Mouse (Mus musculus): ENCODE data around the gene Cdkl1.
A peak's percentile ranks its signal among the peaks of the same experiment; 100 is the strongest.

Cdkl1 gene

GRCm38 (mm10) chr12:69781935-69782650, 9.0 kb downstream of the Cdkl1 start:
- DNase-seq: peak; percentile 88

GRCm38 (mm10) chr12:69781480-69781879, 9.6 kb downstream of the Cdkl1 start:
- no peak for DNase-seq

DNA sequence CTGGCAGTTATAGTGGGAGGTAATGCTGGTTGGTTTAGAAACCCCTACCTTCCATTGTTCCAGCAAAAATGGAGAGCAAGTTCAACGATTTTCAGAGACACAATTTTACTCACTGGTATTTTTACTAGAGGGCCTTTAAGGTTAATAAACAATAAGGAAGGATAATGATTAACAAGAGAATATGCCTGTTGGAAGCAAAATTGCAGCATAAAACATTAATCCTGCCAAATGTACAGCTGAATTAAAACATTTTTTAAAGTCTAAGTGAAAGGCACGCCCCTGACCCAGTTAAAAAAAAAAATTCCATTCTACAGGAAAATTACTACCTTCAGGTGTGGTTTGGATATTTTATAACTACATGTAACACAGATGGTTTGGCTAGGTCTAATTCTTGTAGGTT, 13.1 kb downstream of the Cdkl1 start:
- DNase-seq: no peak

GRCm38 (mm10) chr12:69777341-69777730, 13.7 kb downstream of the Cdkl1 start:
- DNase-seq: no peak

DNA sequence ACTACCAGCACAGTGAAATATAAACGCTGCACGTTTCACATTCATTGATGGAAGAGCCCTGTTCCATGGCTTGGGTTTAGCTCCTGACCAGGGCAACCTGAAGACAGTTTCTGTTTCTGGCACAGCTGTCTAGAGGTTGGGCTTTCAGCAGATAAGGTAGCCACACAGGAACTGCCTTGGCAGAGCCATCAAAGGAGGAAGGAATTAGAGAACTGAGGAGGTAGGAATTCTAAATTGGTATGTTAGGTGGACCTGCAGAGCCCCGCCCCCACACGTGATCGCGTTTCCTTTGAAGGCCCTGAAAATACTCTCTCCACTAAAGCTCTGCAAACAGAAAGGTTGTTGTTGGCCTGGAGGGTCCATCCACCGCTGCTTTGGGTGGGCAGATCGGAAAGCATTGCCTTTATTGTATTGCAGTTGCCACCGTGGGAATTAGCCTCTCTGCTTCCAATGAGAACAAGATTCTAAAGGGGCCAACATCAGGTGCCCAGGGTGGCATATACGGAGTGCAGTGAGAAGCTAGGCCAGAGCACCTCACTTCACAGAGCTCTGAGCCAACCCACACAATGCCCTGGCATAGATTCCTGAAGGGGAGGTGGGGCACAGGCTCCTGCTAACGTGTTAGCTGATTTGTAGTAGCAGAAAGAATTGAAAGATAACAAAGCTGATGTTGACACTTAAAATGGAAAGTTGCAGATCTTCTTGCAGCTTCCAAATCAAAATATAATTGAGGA, 14.3 kb downstream of the Cdkl1 start:
- peak; percentile 72 for DNase-seq

DNA sequence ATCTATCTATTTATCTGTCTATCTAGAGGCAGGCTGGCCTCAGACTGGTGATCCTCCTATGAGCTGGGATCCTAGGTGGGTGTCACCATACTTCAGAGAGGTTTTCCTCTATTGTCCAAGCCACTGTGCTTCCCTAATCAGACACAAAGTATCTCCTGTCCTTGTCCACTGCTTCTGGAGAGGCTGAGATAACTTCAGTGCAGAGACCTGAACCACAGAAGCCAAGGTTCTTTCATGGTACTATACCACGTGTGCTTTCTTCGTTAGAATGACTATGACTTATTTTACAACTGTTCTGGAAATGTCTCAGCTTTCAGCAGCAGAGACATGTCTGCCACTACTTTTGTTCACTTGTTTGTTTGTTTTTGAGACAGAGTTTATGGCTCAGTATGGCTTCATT, 22.2 kb downstream of the Cdkl1 start:
- DNase-seq: no peak

GRCm38 (mm10) chr12:69767476-69768258, 23.4 kb downstream of the Cdkl1 start:
- no peak for DNase-seq

- DNase-seq: peak; percentile 67
Observed at GRCm38 (mm10) chr12:69766185-69766904, 24.7 kb downstream of the Cdkl1 start.

DNA sequence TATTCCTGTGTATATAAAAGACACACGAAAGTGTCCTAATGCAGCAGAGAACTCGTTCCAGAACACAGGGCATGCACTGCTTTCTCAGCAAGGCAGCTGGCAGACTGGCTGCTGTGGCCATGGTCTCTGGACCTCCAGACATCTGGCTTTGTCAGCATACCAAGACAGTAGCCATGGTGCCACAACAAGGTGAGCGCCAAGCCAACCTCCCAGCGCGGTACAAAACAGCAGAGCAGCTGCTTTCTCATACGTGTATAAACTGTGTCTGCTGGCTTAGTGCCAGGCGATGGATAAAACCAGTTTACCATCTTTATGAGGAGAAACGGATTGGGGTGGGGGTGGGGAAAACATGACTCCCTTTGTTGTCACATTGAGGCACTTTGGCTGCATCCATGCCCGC, 25.5 kb downstream of the Cdkl1 start:
- DNase-seq: no peak

- DNase-seq: no peak
Observed at GRCm38 (mm10) chr12:69761603-69762002, 29.5 kb downstream of the Cdkl1 start.

DNA sequence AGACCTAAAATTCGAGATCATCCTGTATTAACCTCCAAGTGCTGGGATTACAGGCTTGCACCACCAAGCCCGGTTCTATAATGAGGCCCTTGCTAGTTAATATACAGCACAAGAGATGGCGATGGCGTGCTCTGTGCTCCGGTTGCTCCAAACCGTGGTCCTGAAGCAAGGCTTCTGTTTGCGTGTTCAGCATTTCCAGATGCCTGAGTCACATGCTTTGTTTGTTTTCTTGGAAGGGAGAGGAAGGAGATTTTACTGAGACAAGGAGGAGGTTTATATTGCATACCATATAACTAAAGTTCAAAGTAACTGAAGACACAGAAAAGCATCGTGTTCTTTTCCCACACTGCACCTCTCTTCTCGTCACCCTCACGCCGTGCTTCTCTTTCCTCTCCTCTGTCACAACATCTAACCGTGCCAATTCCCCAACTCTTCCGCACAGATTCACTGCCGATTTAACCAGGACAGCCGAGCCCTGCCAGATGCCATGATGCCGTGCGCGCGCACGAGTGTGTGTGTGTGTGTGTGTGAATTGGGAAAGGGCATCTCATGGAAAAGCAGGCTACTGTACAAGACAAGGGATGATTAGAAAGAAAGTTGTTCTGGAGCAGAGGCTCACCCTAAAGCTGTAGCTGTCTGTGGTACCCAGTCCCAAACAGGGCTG, 30.2 kb downstream of the Cdkl1 start:
- DNase-seq: no peak

DNA sequence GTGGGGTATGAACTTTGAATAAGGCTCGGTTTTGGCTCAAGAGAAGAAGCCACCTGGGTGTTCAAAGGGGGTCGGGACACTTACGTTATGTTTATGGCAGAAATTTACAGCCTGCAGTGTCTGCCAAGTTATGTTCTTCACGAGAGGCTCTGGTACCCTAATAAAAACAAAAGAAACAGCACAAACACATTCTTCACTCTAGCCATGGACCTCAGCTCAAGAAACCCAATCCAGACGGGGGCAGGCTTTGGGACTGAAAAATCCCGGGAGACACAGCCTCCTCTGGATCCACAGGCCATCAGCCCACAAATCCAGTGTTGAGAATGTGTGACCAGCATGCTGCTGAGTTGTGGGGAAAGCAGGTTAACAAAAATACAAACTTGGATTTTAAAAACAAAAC, 31.1 kb downstream of the Cdkl1 start:
- DNase-seq: no peak

GRCm38 (mm10) chr12:69759267-69759885, 31.7 kb downstream of the Cdkl1 start:
- no peak for DNase-seq

GRCm38 (mm10) chr12:69758221-69759185, 32.6 kb downstream of the Cdkl1 start:
- DNase-seq: peak; percentile 52

- DNase-seq: peak; percentile 83
Observed at GRCm38 (mm10) chr12:69757418-69758141, 33.5 kb downstream of the Cdkl1 start.

DNA sequence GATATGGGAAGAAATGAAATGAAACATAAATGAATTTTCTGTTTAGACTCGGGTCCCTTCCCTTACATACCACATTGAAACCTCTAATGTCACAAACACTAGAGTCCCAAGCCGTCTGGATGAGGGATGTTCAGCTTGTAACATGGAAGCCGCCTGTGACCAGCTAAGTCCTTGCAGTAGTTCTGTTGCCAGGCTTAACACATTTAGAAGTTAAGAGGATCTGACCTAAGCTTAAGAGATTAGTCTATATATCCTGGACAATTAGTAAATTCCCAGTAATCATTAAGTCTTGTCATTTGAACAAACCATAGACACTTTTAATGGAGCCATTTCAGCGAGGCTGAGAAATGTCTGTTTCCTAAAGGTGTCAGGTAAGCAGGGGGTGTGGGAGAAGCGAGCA, 35.1 kb downstream of the Cdkl1 start:
- no peak for DNase-seq

GRCm38 (mm10) chr12:69753936-69754335, 37.1 kb downstream of the Cdkl1 start:
- DNase-seq: no peak

GRCm38 (mm10) chr12:69751864-69752341, 39.2 kb downstream of the Cdkl1 start:
- peak; percentile 34 for DNase-seq

GRCm38 (mm10) chr12:69744138-69744537, 46.9 kb downstream of the Cdkl1 start:
- DNase-seq: no peak

- no peak for DNase-seq
Observed at GRCm38 (mm10) chr12:69741965-69742364, 49.1 kb downstream of the Cdkl1 start.
